Mouse (Mus musculus): ENCODE measurements around the gene Gucy2e. TPM values are rescaled to one million over a fixed set of nuclear protein-coding genes. Genes with fewer than 3 reads are reported as not detected.

Gucy2e gene
- polyA plus RNA-seq, 1 experiment: 0.07 TPM

- peaks cover 37% of the 10 kb centered on the region for H3K27me3 ChIP-seq (replicated peaks)
- peaks cover 14% of the 10 kb centered on the region for H3K4me1 ChIP-seq
- H3K36me3 ChIP-seq (replicated peaks; ENCODE audit: low read length): no peaks in the 10 kb centered on the region
- H3K4me3 ChIP-seq (replicated peaks): no peak overlapping the region
- TF ChIP-seq FLI1 (IDR thresholded peaks at IDR 0.05; ENCODE audit: low read length): no peak
- TF ChIP-seq GATA1 (IDR thresholded peaks at IDR 0.05; ENCODE audit: borderline replicate concordance, low read length): no peak
- H3K9me3 ChIP-seq: no peaks in the 10 kb centered on the region
Observed at GRCm38 (mm10) chr11:69249131-69249530, 12.3 kb upstream of the Gucy2e start.

DNA sequence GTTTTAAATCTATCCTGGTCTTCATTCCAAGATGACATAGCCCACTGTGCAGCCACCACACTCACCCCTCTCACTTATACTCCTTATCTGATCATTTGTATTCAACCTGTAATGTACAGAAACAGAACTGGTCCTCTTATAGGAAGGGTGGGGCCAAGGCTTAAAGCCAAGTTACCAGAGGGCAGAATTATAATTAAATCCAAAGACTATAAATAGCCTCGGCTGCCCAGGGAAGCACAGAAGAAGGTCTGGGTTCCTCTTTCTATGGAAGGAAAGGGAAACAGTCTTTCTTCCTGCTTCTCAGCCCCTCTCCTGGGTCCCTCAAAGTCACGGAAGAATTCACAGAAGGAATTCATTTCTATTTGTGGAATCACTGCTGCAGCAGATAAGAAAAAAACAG, 8.8 kb upstream of the Gucy2e start:
- Histone ChIP-seq H3K9me3 (no peaks in the 10 kb centered on the region), H3K4me1 (peaks cover 9% of the 10 kb centered on the region; the same call in 1 of the 2 replicates), H3K27me3 (replicated peaks) (peaks cover 35% of the 10 kb centered on the region), H3K4me3 (replicated peaks) (peak overlapping the region; percentile 14), H3K36me3 (replicated peaks; ENCODE audit: low read length) (no peaks in the 10 kb centered on the region)
- TF ChIP-seq GATA1 (IDR thresholded peaks at IDR 0.05; ENCODE audit: borderline replicate concordance, low read length) (no peak), FLI1 (IDR thresholded peaks at IDR 0.05; ENCODE audit: low read length) (no peak)

- Histone ChIP-seq H3K36me3 (replicated peaks; ENCODE audit: low read length) (no peaks in the 10 kb centered on the region), H3K9me3 (no peaks in the 10 kb centered on the region), H3K4me1 (peaks cover 9% of the 10 kb centered on the region; the same call in 1 of the 2 replicates), H3K27me3 (replicated peaks) (peaks cover 35% of the 10 kb centered on the region), H3K4me3 (replicated peaks) (no peak overlapping the region)
- no peak for TF ChIP-seq GATA1 (IDR thresholded peaks at IDR 0.05; ENCODE audit: borderline replicate concordance, low read length)
- no peak for TF ChIP-seq FLI1 (IDR thresholded peaks at IDR 0.05; ENCODE audit: low read length)
Observed at GRCm38 (mm10) chr11:69244911-69245310, 8.1 kb upstream of the Gucy2e start.

GRCm38 (mm10) chr11:69236061-69236925, 543 bp downstream of the Gucy2e start:
- Histone ChIP-seq H3K9me3 (peaks cover 7% of the 10 kb centered on the region), H3K4me3 (replicated peaks) (peak overlapping the region; percentile 89), H3K4me1 (peaks cover 17% of the 10 kb centered on the region), H3K36me3 (replicated peaks; ENCODE audit: low read length) (no peaks in the 10 kb centered on the region), H3K27me3 (replicated peaks) (peaks cover 79% of the 10 kb centered on the region)
- TF ChIP-seq GATA1 (IDR thresholded peaks at IDR 0.05; ENCODE audit: borderline replicate concordance, low read length) (no peak), FLI1 (IDR thresholded peaks at IDR 0.05; ENCODE audit: low read length) (no peak)

DNA sequence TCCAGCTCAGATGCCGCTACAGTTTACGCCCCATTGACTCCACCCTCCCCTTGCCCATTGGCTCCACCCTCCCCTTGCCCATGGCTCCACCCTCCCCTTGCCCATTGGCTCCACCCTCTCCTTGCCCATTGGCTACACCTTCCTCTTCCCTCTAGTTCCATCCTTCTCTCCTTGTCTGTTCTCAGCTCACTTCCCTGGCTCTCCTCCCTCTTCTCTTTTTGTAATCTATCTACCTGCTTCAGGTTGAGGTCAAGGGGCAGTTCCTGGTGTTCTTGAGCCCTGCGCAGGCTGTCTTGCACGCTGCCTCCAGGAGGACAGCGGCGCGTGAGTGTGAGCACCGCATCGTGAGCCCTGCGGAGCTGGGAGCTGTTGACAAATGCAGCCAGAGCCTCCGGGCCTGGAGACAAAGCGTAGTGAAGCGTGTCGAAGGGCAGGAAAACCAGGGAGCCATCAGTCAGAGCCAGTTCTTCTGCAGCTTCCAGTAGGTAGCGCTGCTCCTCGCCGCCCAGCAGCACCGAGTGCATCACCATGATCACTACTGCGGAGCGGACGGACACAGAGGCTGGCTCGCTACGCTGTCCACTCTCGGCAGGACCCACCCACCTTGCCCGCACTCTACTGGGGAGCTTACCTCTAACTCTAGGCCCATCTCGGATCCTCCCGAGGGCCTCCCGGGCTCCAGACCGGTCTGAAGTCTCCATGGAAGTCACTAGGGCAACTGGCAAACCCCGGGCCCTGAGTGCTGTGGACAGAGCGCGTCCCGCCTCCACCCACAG, 1.4 kb downstream of the Gucy2e start:
- peaks cover 17% of the 10 kb centered on the region for H3K4me1 ChIP-seq
- peak overlapping the region; percentile 89 for H3K4me3 ChIP-seq (replicated peaks)
- peaks cover 7% of the 10 kb centered on the region for H3K9me3 ChIP-seq
- peaks cover 81% of the 10 kb centered on the region for H3K27me3 ChIP-seq (replicated peaks)
- TF ChIP-seq GATA1 (IDR thresholded peaks at IDR 0.05; ENCODE audit: borderline replicate concordance, low read length): no peak
- TF ChIP-seq FLI1 (IDR thresholded peaks at IDR 0.05; ENCODE audit: low read length): no peak
- no peaks in the 10 kb centered on the region for H3K36me3 ChIP-seq (replicated peaks; ENCODE audit: low read length)

GRCm38 (mm10) chr11:69233141-69233540, 3.7 kb downstream of the Gucy2e start:
- peaks cover 93% of the 10 kb centered on the region for H3K27me3 ChIP-seq (replicated peaks)
- TF ChIP-seq FLI1 (IDR thresholded peaks at IDR 0.05; ENCODE audit: low read length) (no peak), GATA1 (IDR thresholded peaks at IDR 0.05; ENCODE audit: borderline replicate concordance, low read length) (no peak)
- H3K4me3 ChIP-seq (replicated peaks): no peak overlapping the region
- H3K36me3 ChIP-seq (replicated peaks; ENCODE audit: low read length): no peaks in the 10 kb centered on the region
- peaks cover 17% of the 10 kb centered on the region for H3K4me1 ChIP-seq
- H3K9me3 ChIP-seq: peaks cover 7% of the 10 kb centered on the region

GRCm38 (mm10) chr11:69230420-69230819, 6.4 kb downstream of the Gucy2e start:
- no peak for TF ChIP-seq GATA1 (IDR thresholded peaks at IDR 0.05; ENCODE audit: borderline replicate concordance, low read length)
- no peak for TF ChIP-seq FLI1 (IDR thresholded peaks at IDR 0.05; ENCODE audit: low read length)
- Histone ChIP-seq H3K27me3 (replicated peaks) (peaks cover 91% of the 10 kb centered on the region), H3K36me3 (replicated peaks; ENCODE audit: low read length) (no peaks in the 10 kb centered on the region), H3K9me3 (peaks cover 4% of the 10 kb centered on the region), H3K4me1 (peaks cover 9% of the 10 kb centered on the region), H3K4me3 (replicated peaks) (no peak overlapping the region)

GRCm38 (mm10) chr11:69225715-69226114, 11.1 kb downstream of the Gucy2e start:
- Histone ChIP-seq H3K9me3 (no peaks in the 10 kb centered on the region), H3K27me3 (replicated peaks) (peaks cover 81% of the 10 kb centered on the region), H3K36me3 (replicated peaks; ENCODE audit: low read length) (no peaks in the 10 kb centered on the region), H3K4me1 (peaks cover 3% of the 10 kb centered on the region; the same call in 1 of the 2 replicates), H3K4me3 (replicated peaks) (no peak overlapping the region)
- TF ChIP-seq FLI1 (IDR thresholded peaks at IDR 0.05; ENCODE audit: low read length) (no peak), GATA1 (IDR thresholded peaks at IDR 0.05; ENCODE audit: borderline replicate concordance, low read length) (no peak)

DNA sequence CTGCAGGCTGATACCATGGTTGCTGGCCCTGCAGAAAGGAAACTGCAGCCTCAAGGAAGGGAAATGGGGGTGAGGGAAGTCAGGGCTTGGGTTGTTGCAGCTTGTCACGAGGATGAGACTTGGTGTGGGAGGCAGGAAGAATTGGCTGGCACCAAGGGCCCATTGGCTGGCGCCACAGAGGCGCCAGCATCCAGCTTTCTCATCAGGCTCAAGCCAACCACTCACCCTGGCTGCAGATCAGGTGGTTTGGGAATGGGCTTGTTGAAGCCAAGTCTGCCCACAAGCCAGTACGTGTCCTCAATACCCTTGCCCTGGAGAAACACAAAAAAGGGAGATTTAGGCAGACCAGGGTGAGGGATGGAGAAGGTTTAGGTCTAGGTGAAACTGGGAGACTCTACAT, 13.7 kb downstream of the Gucy2e start:
- no peaks in the 10 kb centered on the region for H3K9me3 ChIP-seq
- peaks cover 3% of the 10 kb centered on the region; the same call in 1 of the 2 replicates for H3K4me1 ChIP-seq
- H3K36me3 ChIP-seq (replicated peaks; ENCODE audit: low read length): no peaks in the 10 kb centered on the region
- peaks cover 73% of the 10 kb centered on the region for H3K27me3 ChIP-seq (replicated peaks)
- no peak overlapping the region for H3K4me3 ChIP-seq (replicated peaks)
- TF ChIP-seq GATA1 (IDR thresholded peaks at IDR 0.05; ENCODE audit: borderline replicate concordance, low read length) (no peak), FLI1 (IDR thresholded peaks at IDR 0.05; ENCODE audit: low read length) (no peak)
